Mouse (Mus musculus): ENCODE results near the gene Ubb.

GRCm38 (mm10) chr11:62560463-62561016, 9.6 kb downstream of the Ubb start:
- TF ChIP-seq CTCF (IDR thresholded peaks at IDR 0.05; ENCODE audit: insufficient read depth, low read length) (no peak), POLR2A (IDR thresholded peaks at IDR 0.05; ENCODE audit: borderline replicate concordance, extremely low read depth, low read depth, low read length) (no peak)
